9 mouse cellular contexts compared by ENCODE assay signal in genomic region chr7:141092051-141092735, GRCm38 (mm10). TPM values are rescaled to one million over a fixed set of nuclear protein-coding genes. Genes with fewer than 3 reads are reported as not detected.
DNase-seq lines count a peak whose midpoint lies in the region; ATAC-seq and TF ChIP-seq lines count a peak whose summit lies in the region.
"Had no signal": no experiment of that assay in that cellular context is flagged by ENCODE, and none has a peak within 500 bp of the region (broad histone marks: within the 10 kb centered on the region; RNA-seq: fewer than 3 reads in every experiment).

No protein-coding gene starts in this region.

- H3K36me3 ChIP-seq in ES-E14 (ENCODE audit: control insufficient read depth, insufficient read depth, low read length, poor library complexity, severe bottlenecking), result peaks cover 8% of the 10 kb centered on the region; the same call in 1 of the 2 replicates
- no peaks in the 10 kb centered on the region for H3K36me3 ChIP-seq in forebrain, embryonic 11.5 days (ENCODE audit: control insufficient read depth, insufficient read depth, low read length)

- WGBS in forebrain, embryonic 11.5 days, result 5% methylated on average over 37 of the region's 37 CpGs

- ATAC-seq in forebrain, embryonic 11.5 days (replicated peaks; ENCODE audit: low FRiP score), result peak; percentile 88

- H3K4me1 ChIP-seq in ES-E14 (ENCODE audit: control insufficient read depth in 2 of 2, insufficient read depth in 2 of 2, low read length in 2 of 2, poor library complexity in 1 of 2), result peaks cover 16 to 46% of the 10 kb centered on the region in 2 experiments; a peak in 3 of 4 replicates
- 0 out of 2 replicates have a peak, but pooled peaks cover 2% of the 10 kb centered on the region for H3K4me1 ChIP-seq in forebrain, embryonic 11.5 days (replicated peaks; ENCODE audit: control insufficient read depth, insufficient read depth, low read length)

- peak overlapping the region; percentile 49 for H3K4me2 ChIP-seq in forebrain, embryonic 11.5 days (ENCODE audit: low read depth, low read length, severe bottlenecking)

- H3K27ac ChIP-seq in ES-E14 (ENCODE audit: insufficient read depth, low read depth, low read length, poor library complexity, severe bottlenecking), result no peak overlapping the region
- H3K27ac ChIP-seq in forebrain, embryonic 11.5 days (ENCODE audit: low read depth, low read length), result no peak overlapping the region

- peak overlapping the region; percentile 68; the same call in 1 of the 2 replicates for H3K9ac ChIP-seq in ES-E14 (ENCODE audit: insufficient read depth, low read depth, low read length, poor library complexity, severe bottlenecking)
- H3K9ac ChIP-seq in forebrain, embryonic 11.5 days (ENCODE audit: low read length), result peak overlapping the region; percentile 24; the same call in 1 of the 2 replicates

- peak; percentile 92 for DNase-seq in ES-E14 (ENCODE audit: low read depth, low spot score)
- peak; percentile 91 for DNase-seq in c-Kit-positive CD71-positive TER-119-positive erythroid progenitor cells, embryonic 14.5 days (ENCODE audit: low spot score)
- DNase-seq in forebrain, embryonic 11.5 days (ENCODE audit: low spot score), result peak; percentile 89
- DNase-seq in heart, postnatal 10 days, result peak; percentile 86 to 88
- peak; percentile 94 to 96 for DNase-seq in kidney, postnatal 25 days
- DNase-seq in lung, postnatal 10 days, result peak; percentile 95
- peak; percentile 55 for DNase-seq in retina, adult 2 months (ENCODE audit: low read depth, low spot score)
- peak; percentile 91 for DNase-seq in thymus, postnatal 4 days

- in situ Hi-C loops in ES-E14 (cut with MboI; ENCODE audit: low sequenced_read_pairs in 2 of 2, unreplicated experiment in 2 of 2), result no loop called here

- H3K4me3 ChIP-seq in ES-E14 (ENCODE audit: insufficient read depth in 1 of 2, low read depth in 1 of 2, low read length in 2 of 2, poor library complexity in 1 of 2, severe bottlenecking in 1 of 2), result peak overlapping the region; percentile 32 to 49; a peak in 3 of 4 replicates
- no peak overlapping the region; the same call in 1 of the 2 replicates for H3K4me3 ChIP-seq in forebrain, embryonic 11.5 days (ENCODE audit: low read depth, low read length)

- intact Hi-C loops in heart, postnatal 10 days (cut with DNase I), result loop anchor here (1.0 kb wide), 1 partner anchor 84 kb away; no protein-coding TSS in a partner anchor

- no peaks in the 10 kb centered on the region for H3K9me3 ChIP-seq in ES-E14 (ENCODE audit: control insufficient read depth, insufficient read depth, low read depth, low read length)
- H3K9me3 ChIP-seq in forebrain, embryonic 11.5 days (ENCODE audit: control insufficient read depth, low read length), result no peaks in the 10 kb centered on the region

- H3K27me3 ChIP-seq in forebrain, embryonic 11.5 days (ENCODE audit: control insufficient read depth, insufficient read depth, low read length), result peaks cover 22% of the 10 kb centered on the region

TF ChIP-seq in ES-E14, 5 proteins besides CTCF, POLR2A, EP300 and RAD21:
- peak; percentile 37; the same call in 1 of the 2 replicates for TF ChIP-seq ZC3H11A (IDR thresholded peaks at IDR 0.05; ENCODE audit: borderline replicate concordance, low read depth, low read length)
- no peak for TF ChIP-seq MAFK (IDR thresholded peaks at IDR 0.05; ENCODE audit: insufficient read depth, low read depth, low read length)
- 0 out of 2 replicates have a peak, but pooled peaks have one; percentile 35 for TF ChIP-seq HCFC1 (IDR thresholded peaks at IDR 0.05; ENCODE audit: borderline replicate concordance, insufficient read depth, low read length)
- no peak for TF ChIP-seq ZNF384 (IDR thresholded peaks at IDR 0.05; ENCODE audit: low read depth, low read length)
- no peak for TF ChIP-seq CHD2 (IDR thresholded peaks at IDR 0.05; ENCODE audit: low read depth, low read length)

RNA-seq across cellular contexts. Expression of gene Sigirr, which starts 8.2 kb away (rescaled TPM):
- 18.2 and 56.2 TPM in 2 replicates for total RNA-seq in ES-E14 (2012; rRNA removed)
- 1.2 and 1.8 TPM in 2 replicates for polyA plus RNA-seq in forebrain, embryonic 11.5 days (2014; fragmentation: Nextera tagmentation; extraction: Ambion mirVana)
- 1 to 10 TPM; 6.7 to 8.2 TPM for total RNA-seq in heart, postnatal 10 days (2021)

RNA-seq across cellular contexts. Expression of gene Pkp3, which starts 14.2 kb away (rescaled TPM):
- total RNA-seq in ES-E14 (2012; rRNA removed), result 8.0 and 12.2 TPM in 2 replicates
- polyA plus RNA-seq in forebrain, embryonic 11.5 days (2014; fragmentation: Nextera tagmentation; extraction: Ambion mirVana), result 1.1 and 1.9 TPM in 2 replicates
- total RNA-seq in heart, postnatal 10 days (2021), result under 1 TPM in 1 of 2 experiments, not detected in 1; 0.24 TPM
- total RNA-seq: layer of hippocampus, postnatal 14 days had no signal

RNA-seq across cellular contexts. Expression of gene Ano9, which starts 25.4 kb away (rescaled TPM):
- total RNA-seq in ES-E14 (2012; rRNA removed), result 26.4 and 102 TPM in 2 replicates
- 0.21 and 0.39 TPM in 2 replicates for polyA plus RNA-seq in forebrain, embryonic 11.5 days (2014; fragmentation: Nextera tagmentation; extraction: Ambion mirVana)
- total RNA-seq in heart, postnatal 10 days (2021), result under 1 TPM; 0.10 to 0.14 TPM
- total RNA-seq: layer of hippocampus, postnatal 14 days had no signal

RNA-seq across cellular contexts. Expression of gene Ptdss2, which starts 30.0 kb away (rescaled TPM):
- 65.1 and 82.8 TPM in 2 replicates for total RNA-seq in ES-E14 (2012; rRNA removed)
- 70.9 and 75.3 TPM in 2 replicates for polyA plus RNA-seq in forebrain, embryonic 11.5 days (2014; fragmentation: Nextera tagmentation; extraction: Ambion mirVana)
- 10 to 100 TPM; 37.4 to 45.9 TPM for total RNA-seq in heart, postnatal 10 days (2021)

RNA-seq across cellular contexts. Expression of gene B4galnt4, which starts 31.3 kb away (rescaled TPM):
- 31.1 and 78.3 TPM in 2 replicates for total RNA-seq in ES-E14 (2012; rRNA removed)
- 22.3 and 23.5 TPM in 2 replicates for polyA plus RNA-seq in forebrain, embryonic 11.5 days (2014; fragmentation: Nextera tagmentation; extraction: Ambion mirVana)
- under 1 TPM in 1 of 2 experiments, not detected in 1; 0.22 TPM for total RNA-seq in heart, postnatal 10 days (2021)

Comparison
In these comparisons a context has a peak if more than half of its experiments do, and no peak if none do; other contexts are left out.
1. RNA of gene Ano9, which starts 25.4 kb away (total RNA-seq): 26.4 to 102 TPM in ES-E14; 0.10 to 0.14 TPM in heart, postnatal 10 days; every median in the first group is over 10 times any median in the second.
2. Peak in every context shown above with its lines, with median percentiles within 50 percentile points of each other: DNase-seq.